Mouse (Mus musculus): ENCODE measurements at regions not wholly inside any gene's neighbourhood (a gene's known extent, or its start where the extent isn't known, plus 50 kb on each side); places are given as distances from the start of the nearest gene placed in this dataset.
A peak's percentile ranks its signal among the peaks of the same experiment; 100 is the strongest.

- DNase-seq (ENCODE audit: extremely low read depth, insufficient read length, low spot score) = no peak
These were observed 404.3 kb downstream of the Cetn3 start for GRCm38 (mm10) chr13:82187196-82187595.

- DNase-seq (ENCODE audit: extremely low read depth, insufficient read length, low spot score) = no peak
These were observed 417.9 kb downstream of the Cetn3 start for GRCm38 (mm10) chr13:82200739-82201138.

DNA sequence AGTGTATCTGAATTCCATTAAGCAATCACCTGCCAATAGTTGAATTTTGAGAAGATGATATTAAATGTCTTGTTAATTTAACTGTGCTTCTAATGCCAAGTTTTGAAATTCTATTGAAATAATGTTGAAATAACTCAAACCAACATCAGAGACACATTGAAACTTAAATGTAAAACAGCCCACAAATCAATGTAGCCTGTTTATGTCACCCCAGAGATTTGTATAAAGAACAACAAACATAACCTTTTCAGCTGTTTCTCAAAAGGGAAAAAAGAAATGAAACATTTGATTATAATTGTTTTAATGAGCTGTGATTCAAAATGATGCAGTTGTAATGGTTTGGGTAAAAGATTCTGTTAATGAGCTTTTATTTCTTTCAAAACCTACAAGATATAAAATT, 442.6 kb downstream of the Cetn3 start:
- DNase-seq (ENCODE audit: extremely low read depth, insufficient read length, low spot score) = no peak

DNA sequence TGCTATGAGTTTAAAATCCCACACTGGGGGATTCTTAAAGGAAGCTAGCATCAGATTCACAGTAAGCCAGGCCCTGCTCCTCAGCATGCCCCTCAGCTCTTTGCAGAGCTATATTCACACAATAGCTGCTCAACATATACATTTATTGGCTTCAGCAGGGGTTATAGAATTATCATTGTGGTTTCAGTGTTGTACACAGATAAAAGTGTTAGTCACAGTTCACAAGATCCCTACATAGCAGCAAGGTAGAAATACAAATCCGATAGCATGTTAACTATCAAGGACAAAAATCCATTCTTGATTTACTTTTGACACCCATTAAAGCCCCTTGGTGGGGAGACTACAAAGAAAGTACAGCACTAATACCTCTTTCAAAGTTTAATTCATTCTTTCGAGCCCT, 451.0 kb downstream of the Cetn3 start:
- no peak for DNase-seq (ENCODE audit: extremely low read depth, insufficient read length, low spot score)

DNA sequence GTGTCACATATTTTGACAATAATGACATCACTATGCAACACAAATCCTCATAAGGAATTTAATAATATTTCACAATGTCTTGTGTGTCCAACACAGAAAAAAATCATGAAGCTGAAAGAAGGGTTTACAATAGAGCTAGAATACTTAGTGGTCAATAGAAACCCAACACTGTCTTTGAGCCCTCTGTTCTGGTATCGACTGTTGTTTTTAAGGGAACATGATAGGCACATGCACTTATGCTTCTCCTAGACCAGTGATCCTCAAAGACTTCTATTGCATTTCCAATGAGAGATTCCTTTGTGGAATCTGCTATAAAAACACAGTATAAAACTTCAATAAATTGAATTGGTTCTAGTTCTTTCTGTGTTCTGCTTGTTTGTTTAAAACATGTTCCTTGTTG, 463.4 kb downstream of the Cetn3 start:
- no peak for DNase-seq (ENCODE audit: extremely low read depth, insufficient read length, low spot score)

DNA sequence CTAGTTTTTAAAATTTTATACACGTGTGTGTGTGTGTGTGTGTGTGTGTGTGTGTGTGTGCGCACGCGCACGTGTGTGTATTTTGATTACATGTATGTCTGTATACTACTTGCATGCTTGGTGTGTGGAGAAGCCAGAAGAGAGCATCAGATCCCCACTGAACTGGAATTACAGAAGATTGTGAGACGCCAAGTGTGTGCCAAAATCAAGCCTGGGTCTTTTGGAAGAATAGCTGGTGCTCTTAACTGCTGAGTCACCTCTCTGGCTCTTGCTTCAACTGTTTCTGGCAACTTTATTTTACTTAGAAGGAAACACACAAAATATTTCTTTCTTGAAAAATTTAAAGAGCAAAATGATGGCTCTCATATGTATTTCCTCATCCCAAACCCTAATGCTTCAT, 467.5 kb downstream of the Cetn3 start:
- peak; percentile 1 for DNase-seq (ENCODE audit: extremely low read depth, insufficient read length, low spot score)

DNA sequence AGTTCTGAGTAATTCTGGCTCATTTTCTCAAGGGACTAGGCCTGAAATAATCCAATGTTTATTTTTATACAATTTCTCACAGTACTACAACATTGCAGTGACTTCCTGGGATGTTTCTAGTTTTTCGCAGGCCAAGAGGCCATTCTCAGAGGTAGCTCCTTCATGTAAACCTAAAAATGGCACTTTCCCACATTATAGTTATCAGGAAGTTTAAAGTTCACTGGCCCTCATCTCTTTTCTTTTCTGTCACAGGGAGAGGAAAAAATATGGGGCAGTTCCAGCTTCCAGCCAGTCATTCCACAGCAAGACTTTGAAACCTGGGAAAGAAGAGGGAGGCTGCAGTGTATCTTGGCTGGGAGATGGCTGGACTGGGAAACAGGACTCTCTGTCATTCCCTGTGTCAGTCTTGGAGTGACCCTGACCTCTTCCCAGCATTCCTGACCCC, 475.6 kb downstream of the Cetn3 start:
- no peak for DNase-seq (ENCODE audit: extremely low read depth, insufficient read length, low spot score)

DNA sequence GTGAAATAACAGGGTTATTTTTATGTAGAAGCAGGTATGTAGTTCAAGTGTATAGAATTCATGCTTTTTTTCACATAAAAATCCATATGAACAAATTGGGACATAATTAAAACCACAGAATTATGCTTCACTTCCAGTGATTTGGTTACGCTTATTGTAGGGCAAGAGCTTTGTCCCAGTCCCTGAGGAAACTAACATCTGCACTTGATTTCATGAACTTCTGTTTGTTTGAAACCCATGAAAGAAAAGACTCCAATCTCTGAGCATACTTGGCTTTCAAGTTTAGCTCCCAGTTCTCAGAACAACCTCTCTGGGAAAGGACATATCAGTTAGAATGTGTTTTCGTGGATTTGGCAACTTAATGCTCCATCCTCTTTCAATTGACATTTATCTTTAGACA, 481.4 kb downstream of the Cetn3 start:
- DNase-seq (ENCODE audit: extremely low read depth, insufficient read length, low spot score) = no peak

- no peak for DNase-seq (ENCODE audit: extremely low read depth, insufficient read length, low spot score)
These were observed 482.3 kb downstream of the Cetn3 start for GRCm38 (mm10) chr13:82265170-82265569.

- DNase-seq (ENCODE audit: extremely low read depth, insufficient read length, low spot score) = no peak
These were observed 482.9 kb downstream of the Cetn3 start for GRCm38 (mm10) chr13:82265736-82266135.

DNA sequence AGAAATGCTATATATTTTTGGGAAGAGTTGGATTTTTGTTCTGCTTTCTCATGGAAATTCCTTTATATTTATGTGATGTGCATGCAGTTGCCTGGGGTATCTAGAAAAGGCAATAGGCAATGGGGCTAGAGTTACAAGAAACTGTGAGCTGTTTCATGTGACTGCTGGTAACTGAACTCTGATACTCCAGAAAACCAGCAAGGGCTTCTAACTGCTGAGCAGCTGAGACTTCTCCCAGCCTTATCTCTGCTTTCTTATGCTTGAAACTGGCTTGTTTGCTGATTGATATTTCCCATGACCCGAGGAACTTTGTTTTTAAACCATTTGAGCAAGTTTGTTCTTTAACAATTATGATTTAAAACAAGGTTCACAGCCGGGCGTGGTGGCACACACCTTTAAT, 491.9 kb downstream of the Cetn3 start:
- no peak for DNase-seq (ENCODE audit: extremely low read depth, insufficient read length, low spot score)

GRCm38 (mm10) chr13:82276001-82276400, 493.1 kb downstream of the Cetn3 start:
- DNase-seq (ENCODE audit: extremely low read depth, insufficient read length, low spot score) = no peak

DNA sequence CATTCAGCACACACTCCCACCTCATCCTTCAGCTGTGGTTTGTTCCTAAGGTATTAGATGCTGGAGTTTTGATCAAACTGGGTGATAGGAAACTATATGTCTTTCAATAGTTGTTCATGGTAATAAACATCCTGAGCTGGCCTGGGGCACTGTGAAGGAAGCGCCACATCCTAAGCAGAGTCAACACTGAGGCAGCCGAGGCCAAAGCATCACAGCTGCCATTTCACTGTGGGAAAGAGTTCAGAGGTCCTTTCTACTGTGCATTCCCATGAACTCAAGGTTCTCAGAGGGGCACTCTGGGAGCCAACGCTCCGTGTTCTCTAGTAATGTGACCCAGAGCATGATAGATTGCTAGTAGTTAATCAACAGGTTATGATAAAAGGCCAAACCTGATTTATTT, 497.9 kb downstream of the Cetn3 start:
- DNase-seq (ENCODE audit: extremely low read depth, insufficient read length, low spot score) = no peak

- no peak for DNase-seq (ENCODE audit: extremely low read depth, insufficient read length, low spot score)
These were observed 513.0 kb downstream of the Cetn3 start for GRCm38 (mm10) chr13:82295834-82296233.

GRCm38 (mm10) chr13:82304227-82304626, 521.4 kb downstream of the Cetn3 start:
- DNase-seq (ENCODE audit: extremely low read depth, insufficient read length, low spot score) = no peak

- no peak for DNase-seq (ENCODE audit: extremely low read depth, insufficient read length, low spot score)
These were observed 522.2 kb downstream of the Cetn3 start for GRCm38 (mm10) chr13:82305076-82305475.

GRCm38 (mm10) chr13:82308336-82308735, 525.5 kb downstream of the Cetn3 start:
- no peak for DNase-seq (ENCODE audit: extremely low read depth, insufficient read length, low spot score)

DNA sequence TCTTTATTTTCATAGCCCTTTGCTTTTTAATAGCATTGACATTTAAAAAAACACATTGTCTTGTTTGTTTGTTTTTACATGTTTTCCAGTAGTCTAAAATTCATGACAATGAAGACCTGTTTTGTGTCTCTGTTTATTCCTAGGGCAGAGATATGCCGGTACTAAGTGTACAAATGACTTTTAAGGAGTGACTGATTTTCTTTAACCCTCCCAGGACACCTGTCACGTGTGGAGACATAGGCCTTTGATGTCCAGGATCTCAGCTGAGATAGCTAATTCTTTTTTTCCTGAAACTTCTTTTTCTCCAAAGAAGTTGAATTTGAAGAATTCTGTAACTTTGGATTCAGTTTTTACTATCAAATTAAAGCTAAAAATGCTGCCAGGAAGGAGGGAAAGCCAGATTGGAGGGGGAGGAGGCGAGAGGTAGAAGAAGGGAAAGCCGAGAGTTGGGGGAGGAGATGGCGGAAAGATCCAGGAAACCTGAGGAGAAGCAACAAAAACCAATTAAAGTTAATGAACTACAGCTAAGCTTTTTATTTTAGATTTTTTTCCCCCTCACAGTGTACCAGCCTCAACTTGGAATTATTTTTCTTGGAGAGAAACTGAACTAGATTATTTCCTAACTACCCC, 533.8 kb downstream of the Cetn3 start:
- no peak for DNase-seq (ENCODE audit: extremely low read depth, insufficient read length, low spot score)

- DNase-seq (ENCODE audit: extremely low read depth, insufficient read length, low spot score) = no peak
These were observed 534.3 kb downstream of the Cetn3 start for GRCm38 (mm10) chr13:82317203-82317580.

DNA sequence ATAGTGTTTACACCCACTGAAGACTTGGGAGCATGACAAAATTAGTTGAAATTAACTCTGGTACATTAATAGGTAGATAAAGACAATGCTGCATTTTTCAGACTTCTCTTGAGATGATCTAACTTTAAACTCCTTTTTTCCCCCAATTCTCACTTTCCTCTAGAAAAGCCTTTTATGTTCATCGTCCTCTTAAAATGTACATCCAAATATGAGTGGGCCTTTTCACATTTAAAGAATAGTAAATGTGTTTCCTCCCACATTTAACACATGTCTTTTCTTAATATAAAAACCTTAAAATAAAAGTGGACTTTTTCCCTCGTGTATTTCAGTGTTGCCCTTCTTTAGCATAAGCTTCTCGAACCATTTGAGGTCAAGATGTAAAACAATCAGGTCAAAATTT, 535.5 kb downstream of the Cetn3 start:
- no peak for DNase-seq (ENCODE audit: extremely low read depth, insufficient read length, low spot score)

DNA sequence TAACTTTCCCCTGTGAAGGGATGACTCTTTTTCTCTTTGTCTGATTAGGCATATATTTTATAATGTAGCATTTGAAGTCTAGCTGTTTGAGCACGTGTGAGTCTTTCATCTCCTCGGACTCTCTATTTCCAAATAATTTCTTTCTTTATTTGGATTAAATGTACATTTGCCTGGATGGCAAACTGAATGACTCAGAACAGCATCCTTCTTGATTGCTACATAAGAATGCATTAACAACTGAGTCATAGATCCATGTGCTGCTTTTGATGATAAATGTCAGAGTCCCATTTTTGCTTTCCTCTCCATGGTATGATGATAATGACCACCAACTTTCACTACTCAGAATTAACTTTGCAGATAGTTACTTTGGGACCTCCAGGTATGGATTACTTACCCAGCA, 571.5 kb downstream of the Cetn3 start:
- DNase-seq (ENCODE audit: extremely low read depth, insufficient read length, low spot score) = peak; percentile 18

DNA sequence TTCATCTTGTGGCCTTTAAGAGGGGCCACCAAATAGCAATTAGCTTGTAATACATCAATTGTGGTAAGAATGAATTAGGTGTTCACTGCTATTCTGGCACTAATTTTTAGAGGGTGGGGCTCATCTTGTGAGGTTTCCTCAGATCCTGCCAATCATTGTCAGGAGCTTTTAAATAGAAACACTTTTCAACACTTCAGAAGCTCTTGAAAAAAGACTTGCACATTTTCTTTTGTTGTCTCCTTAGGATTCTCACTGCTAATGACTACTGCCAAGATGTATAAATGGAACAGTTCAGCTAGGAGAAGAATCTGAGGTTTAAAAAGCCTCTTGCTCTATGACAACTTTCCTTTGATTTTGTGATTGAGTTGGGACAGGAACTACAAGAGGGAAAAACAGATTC, 572.4 kb downstream of the Cetn3 start:
- DNase-seq (ENCODE audit: extremely low read depth, insufficient read length, low spot score) = no peak

GRCm38 (mm10) chr13:82359442-82359841, 576.6 kb downstream of the Cetn3 start:
- DNase-seq (ENCODE audit: extremely low read depth, insufficient read length, low spot score) = no peak

Measured in 3134 (cell line).